Mouse (Mus musculus) layer of hippocampus, adult 2 months (tissue): ENCODE measurements around the gene C87414. TPM values are rescaled to one million over a fixed set of nuclear protein-coding genes. Genes with fewer than 3 reads are reported as not detected.
"Not testable (repeated sequence)": the region's sequence is repeated elsewhere in the genome, so short reads cannot be mapped to it uniquely, and the experiment has no call there.

Source experiments
- DNase-seq, 2 experiments: peaks; one replicate each; pipeline ENCODE4 v3.0.0; 2022; ENCODE audit warnings: low spot score in 2 of 2
- H3K27ac ChIP-seq: fragments of 200-600 bp; 2 replicates; pipeline ENCODE4 v1.8.1; 2022
- H3K4me3 ChIP-seq: fragments of 200-600 bp; 2 replicates; pipeline ENCODE4 v1.8.1; 2022; ENCODE audit warnings: mild to moderate bottlenecking
- CTCF ChIP-seq: fragments of 200-600 bp; conservative IDR thresholded peaks from 2 replicates; pipeline ENCODE4 v1.8.1; 2022; ENCODE audit warnings: antibody characterized with exemption, mild to moderate bottlenecking, moderate library complexity
- long read RNA-seq, 2 experiments: library from polyadenylated mRNA; stranded (forward); transcript quantifications; one replicate each; pipeline ENCODE4 v2.0.0; 2021; ENCODE audit warnings: borderline mapping rate in 2 of 2
- total RNA-seq, 2 experiments: library from RNA; stranded (reverse); gene quantifications; 2 replicates each; pipeline ENCODE4 v1.2.3; 2021

The C87414 gene
- total RNA-seq, result not detected
- long read RNA-seq, experiment 1, result 0 reads
- long read RNA-seq, experiment 2, result 0 reads

DNA sequence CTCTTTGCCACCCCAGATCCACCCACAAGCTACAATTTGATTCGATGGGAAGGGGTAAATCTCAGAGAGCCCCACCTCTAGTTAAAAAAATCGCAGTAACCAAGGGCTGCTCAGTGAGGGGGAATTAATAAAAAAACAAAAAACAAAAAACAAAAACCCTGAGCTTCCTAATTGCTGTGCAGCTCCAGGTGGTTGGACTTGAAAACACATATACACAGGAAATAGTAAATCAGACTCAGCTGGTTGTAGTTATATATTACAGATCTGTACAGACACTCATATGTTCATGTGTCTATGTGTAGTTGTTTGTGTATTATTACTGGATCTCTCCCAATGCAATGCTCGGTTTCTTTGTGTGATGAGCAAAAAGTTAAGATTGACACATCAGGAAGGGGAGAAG is at the start of gene C87414:
Gene C87414 (minus strand): TSS at position 101 of the 400 bp plus-strand sequence.
- DNase-seq, result not testable (repeated sequence)

DNA sequence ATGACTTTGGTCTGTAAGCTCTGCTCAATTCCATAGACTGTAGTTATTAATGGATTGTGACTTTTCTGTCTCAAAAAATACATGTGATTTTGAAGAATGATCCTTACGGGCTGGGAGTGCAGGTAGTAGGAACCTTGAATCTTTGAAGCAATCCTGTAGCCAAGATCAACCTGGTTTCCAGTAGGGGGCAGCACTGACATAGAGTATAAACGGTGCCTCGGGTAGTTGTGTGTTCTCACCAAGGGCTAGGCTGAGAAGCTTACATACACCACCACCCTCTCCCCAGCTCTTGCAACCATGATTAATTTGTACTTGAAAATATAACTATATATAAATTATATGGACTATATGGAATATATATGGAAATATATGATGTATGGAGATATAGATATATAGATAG is 13.3 kb upstream of the C87414 start:
- TF ChIP-seq CTCF, result peak; percentile 33
- not testable (repeated sequence) for H3K4me3 ChIP-seq, H3K27ac ChIP-seq
- peak in 1 of 2 experiments; percentile 15 for DNase-seq

More for the DNA sequence above, at the start of gene C87414:
- H3K27ac ChIP-seq, H3K4me3 ChIP-seq: not testable (repeated sequence)

Other genes with a start within 250 kb of the C87414 start
- not detected for gene Gm16427, start 131.4 kb downstream of the C87414 start, total RNA-seq
- gene Gm7792, start 172.2 kb upstream of the C87414 start, total RNA-seq, result not detected